Mouse (Mus musculus) heart, adult 2 months (tissue): ENCODE measurements around the gene Nfatc2.

ENCODE experiments used
- CTCF ChIP-seq: fragments of 200-600 bp; IDR thresholded peaks from 2 replicates; pipeline ENCODE4 v1.8.1; 2022; ENCODE audit warnings: antibody characterized with exemption, mild to moderate bottlenecking, moderate library complexity
- EP300 ChIP-seq: fragments of 200-500 bp; IDR thresholded peaks from 2 replicates; pipeline ENCODE4 v1.6.1; 2011; ENCODE audit warnings: low read depth, low read length, control low read depth; ENCODE audit not compliant: insufficient read depth
- POLR2A ChIP-seq: fragments of 200-500 bp; IDR thresholded peaks from 2 replicates; pipeline ENCODE4 v1.6.1; 2011; ENCODE audit warnings: mild to moderate bottlenecking, low read depth, low read length, control low read depth; ENCODE audit not compliant: insufficient read depth

GRCm38 (mm10) chr2:168615160-168615559 lies 13.7 kb upstream of the Nfatc2 start:
- no peak for TF ChIP-seq CTCF
- no peak for TF ChIP-seq POLR2A
- no peak for TF ChIP-seq EP300
